Mouse (Mus musculus) testis, adult 2 months (tissue): ENCODE measurements around the gene Coro2a.

Experiments used
- CTCF ChIP-seq: fragments of 200-500 bp; IDR thresholded peaks from 2 replicates; pipeline ENCODE4 v1.5.1; 2012; ENCODE audit warnings: low read depth, mild to moderate bottlenecking, inconsistent platforms, low read length, moderate library complexity; ENCODE audit not compliant: control insufficient read depth, insufficient read depth, insufficient replicate concordance
- POLR2A ChIP-seq: fragments of 200-500 bp; IDR thresholded peaks from 2 replicates; pipeline ENCODE4 v1.6.1; 2012; ENCODE audit warnings: low read depth, mild to moderate bottlenecking, inconsistent platforms, low read length, moderate library complexity; ENCODE audit not compliant: control insufficient read depth

DNA sequence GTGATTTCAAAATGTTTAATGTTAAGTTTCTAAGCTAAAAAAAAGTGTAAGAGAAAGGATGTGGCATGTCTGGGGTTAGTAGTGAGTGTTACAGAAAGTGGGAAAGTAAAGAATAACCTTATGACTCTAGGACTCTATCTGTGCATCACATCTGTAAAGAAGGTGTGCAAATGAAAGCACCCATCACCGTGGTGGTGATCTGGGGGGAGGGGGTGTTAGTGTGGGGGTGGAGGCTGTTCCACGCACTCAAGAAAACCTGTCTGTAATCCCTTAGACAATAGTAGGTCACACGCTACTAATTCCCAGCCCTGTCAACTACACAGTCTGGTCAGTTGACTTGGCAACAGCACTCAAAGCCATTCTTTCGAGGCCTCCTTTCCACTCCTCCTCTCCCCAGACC, 39.3 kb upstream of the Coro2a start:
- TF ChIP-seq CTCF (no peak), POLR2A (no peak)
